Comparison of ENCODE assay signal across 8 mouse cellular contexts in the genomic region with DNA sequence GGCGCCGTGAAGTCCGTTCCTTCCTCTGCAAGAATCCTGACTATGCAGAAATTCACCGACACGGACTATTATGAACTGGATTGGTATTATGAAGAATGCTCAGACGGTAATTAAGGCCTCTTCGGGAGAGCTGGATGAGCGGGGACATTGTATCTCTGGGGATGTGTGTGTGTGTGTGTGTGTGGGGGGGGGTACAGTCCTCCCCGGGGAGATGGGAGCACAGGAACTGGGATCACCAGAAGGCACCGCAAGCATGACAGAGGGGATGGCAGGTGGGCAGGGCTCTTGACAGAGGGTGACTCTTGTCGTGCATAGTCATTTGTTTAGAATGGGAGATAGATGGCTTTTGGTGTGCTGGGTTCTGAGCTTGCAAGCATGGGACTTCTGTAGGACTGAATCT.
A peak's percentile ranks its signal among the peaks of the same experiment; 100 is the strongest.
DNase-seq lines count a peak whose midpoint lies in the region; ATAC-seq and TF ChIP-seq lines count a peak whose summit lies in the region.

No protein-coding gene starts in this region.

- peaks cover 15% of the 10 kb centered on the region for H3K4me1 ChIP-seq in lung, embryonic 16.5 days (replicated peaks; ENCODE audit: control insufficient read depth, insufficient read depth, low read length)
- peaks cover 5% of the 10 kb centered on the region for H3K4me1 ChIP-seq in lung, adult 2 months (ENCODE audit: control insufficient read depth, insufficient read depth, low read length)
- peaks cover 19% of the 10 kb centered on the region; the same call in 1 of the 2 replicates for H3K4me1 ChIP-seq in limb, embryonic 10.5 days
- peaks cover under 1% of the 10 kb centered on the region for H3K4me1 ChIP-seq in stomach, embryonic 16.5 days (ENCODE audit: control insufficient read depth, insufficient read depth, low read length)

- H3K4me2 ChIP-seq in lung, embryonic 16.5 days (ENCODE audit: low read depth, low read length): peak overlapping the region; percentile 51
- peak overlapping the region; percentile 48 for H3K4me2 ChIP-seq in stomach, embryonic 16.5 days (ENCODE audit: low read depth, low read length)

- ATAC-seq in frontal cortex, adult (ENCODE audit: low TSS enrichment): peak; percentile 8; the same call in 1 of the 2 replicates
- ATAC-seq in lung, embryonic 16.5 days (ENCODE audit: low read depth): no peak
- peak; percentile 41; the same call in 1 of the 2 replicates for ATAC-seq in stomach, embryonic 16.5 days (ENCODE audit: insufficient read depth, low FRiP score)
- no peak for ATAC-seq in erythroblast, adult 5-6 weeks (replicated peaks; ENCODE audit: low FRiP score, poor library complexity, severe bottlenecking)

- H3K27me3 ChIP-seq in lung, embryonic 16.5 days (ENCODE audit: control insufficient read depth, insufficient read depth, low read depth, low read length): no peaks in the 10 kb centered on the region
- H3K27me3 ChIP-seq in limb, embryonic 10.5 days (ENCODE audit: low read depth, poor library complexity, severe bottlenecking): no peaks in the 10 kb centered on the region
- H3K27me3 ChIP-seq in stomach, embryonic 16.5 days (ENCODE audit: control insufficient read depth, insufficient read depth, low read length): no peaks in the 10 kb centered on the region

- peak overlapping the region; percentile 68 for H3K27ac ChIP-seq in lung, embryonic 16.5 days (ENCODE audit: low read length)
- no peak overlapping the region for H3K27ac ChIP-seq in limb, embryonic 10.5 days
- H3K27ac ChIP-seq in stomach, embryonic 16.5 days (ENCODE audit: low read length): peak overlapping the region; percentile 25; the same call in 1 of the 2 replicates

- 44% methylated on average over 11 of the region's 11 CpGs for WGBS in lung, embryonic 16.5 days
- WGBS in lung, adult 2 months: 65% methylated on average over 11 of the region's 11 CpGs
- WGBS in limb, embryonic 10.5 days: 85% methylated on average over 11 of the region's 11 CpGs
- WGBS in stomach, embryonic 16.5 days: 49% methylated on average over 11 of the region's 11 CpGs

- peak overlapping the region; percentile 40; the same call in 1 of the 2 replicates for H3K9ac ChIP-seq in lung, embryonic 16.5 days (ENCODE audit: low read length)
- peak overlapping the region; percentile 38; the same call in 1 of the 2 replicates for H3K9ac ChIP-seq in stomach, embryonic 16.5 days (ENCODE audit: low read length)

- TF ChIP-seq CTCF in lung, adult 2 months (IDR thresholded peaks at IDR 0.05; ENCODE audit: insufficient read depth, low read length): no peak

- TF ChIP-seq POLR2A in lung, adult 2 months (IDR thresholded peaks at IDR 0.05; ENCODE audit: borderline replicate concordance, extremely low read depth, low read depth, low read length): no peak

- H3K4me3 ChIP-seq in lung, embryonic 16.5 days (ENCODE audit: low read length): peak overlapping the region; percentile 39
- H3K4me3 ChIP-seq in lung, adult 2 months (replicated peaks; ENCODE audit: extremely low read depth, low read depth, low read length): no peak overlapping the region
- peak overlapping the region; percentile 30 for H3K4me3 ChIP-seq in limb, embryonic 10.5 days
- H3K4me3 ChIP-seq in stomach, embryonic 16.5 days (replicated peaks; ENCODE audit: low read length): peak overlapping the region; percentile 29

- no peaks in the 10 kb centered on the region for H3K36me3 ChIP-seq in lung, embryonic 16.5 days (ENCODE audit: control insufficient read depth, insufficient read depth, low read length)
- H3K36me3 ChIP-seq in limb, embryonic 10.5 days: no peaks in the 10 kb centered on the region
- no peaks in the 10 kb centered on the region for H3K36me3 ChIP-seq in stomach, embryonic 16.5 days (ENCODE audit: control insufficient read depth, insufficient read depth, low read length)

- no peaks in the 10 kb centered on the region for H3K9me3 ChIP-seq in lung, embryonic 16.5 days (ENCODE audit: control insufficient read depth, low read length)
- no peaks in the 10 kb centered on the region for H3K9me3 ChIP-seq in limb, embryonic 10.5 days (replicated peaks)
- no peaks in the 10 kb centered on the region for H3K9me3 ChIP-seq in stomach, embryonic 16.5 days (replicated peaks; ENCODE audit: control insufficient read depth, low read length)

- no peak for DNase-seq in frontal cortex, postnatal 14 days (ENCODE audit: low spot score in 2 of 2)
- DNase-seq in lung, adult 2 months: no peak
- no peak for DNase-seq in limb, embryonic 10.5 days (ENCODE audit: low spot score)
- DNase-seq in kidney, adult 9 months: no peak

Comparison
In these comparisons a context has a peak if more than half of its experiments do, and no peak if none do; other contexts are left out.
1. ATAC-seq: peak in frontal cortex, adult (single experiment) and stomach, embryonic 16.5 days (single experiment); none in lung, embryonic 16.5 days (single experiment) and erythroblast, adult 5-6 weeks (single experiment).